Mouse (Mus musculus) limb, embryonic 14.5 days (tissue): ENCODE measurements around the gene Ttll3. TPM values are rescaled to one million over a fixed set of nuclear protein-coding genes. Genes with fewer than 3 reads are reported as not detected.

ENCODE experiments used
- ATAC-seq: fragments of 200-750 bp; cut with Nextera tagmentation; 2 replicates; pipeline ENCODE4 v1.8.0; 2017; ENCODE audit warnings: low read depth, moderate number of reproducible peaks, moderate TSS enrichment; ENCODE audit not compliant: low FRiP score
- DNase-seq: peaks from one replicate; pipeline ENCODE4 v3.0.0-alpha.2; 2015; ENCODE audit warnings: low spot score
- H3K27ac ChIP-seq: fragments of 300-500 bp; sonication (generic); replicated peaks from 2 replicates; pipeline ENCODE4 v1.5.1; 2014; ENCODE audit warnings: low read depth, mild to moderate bottlenecking, low read length, moderate library complexity, mixed read lengths
- H3K27me3 ChIP-seq: fragments of 300-500 bp; sonication (generic); 2 replicates; pipeline ENCODE4 v1.6.1; 2014; ENCODE audit warnings: low read length, mixed read lengths; ENCODE audit not compliant: control insufficient read depth, insufficient read depth
- H3K36me3 ChIP-seq: fragments of 300-500 bp; sonication (generic); 2 replicates; pipeline ENCODE4 v1.6.1; 2014; ENCODE audit warnings: mild to moderate bottlenecking, low read length, moderate library complexity, mixed read lengths; ENCODE audit not compliant: control insufficient read depth, insufficient read depth
- H3K4me1 ChIP-seq: fragments of 300-500 bp; sonication (generic); 2 replicates; pipeline ENCODE4 v1.6.1; 2014; ENCODE audit warnings: antibody characterized with exemption, low read length, mixed read lengths; ENCODE audit not compliant: control insufficient read depth, insufficient read depth
- H3K4me2 ChIP-seq: fragments of 300-500 bp; sonication (generic); replicated peaks from 2 replicates; pipeline ENCODE4 v1.6.1; 2014; ENCODE audit warnings: low read depth, mild to moderate bottlenecking, low read length, moderate library complexity; ENCODE audit not compliant: severe bottlenecking
- H3K4me3 ChIP-seq: fragments of 300-500 bp; sonication (generic); replicated peaks from 2 replicates; pipeline ENCODE4 v1.5.1; 2014; ENCODE audit warnings: low read length
- H3K9ac ChIP-seq: fragments of 300-500 bp; sonication (generic); 2 replicates; pipeline ENCODE4 v1.6.1; 2014; ENCODE audit warnings: mild to moderate bottlenecking, low read depth, low read length, moderate library complexity; ENCODE audit not compliant: severe bottlenecking
- H3K9me3 ChIP-seq: fragments of 300-500 bp; sonication (generic); 2 replicates; pipeline ENCODE4 v1.6.1; 2016; ENCODE audit warnings: low read length; ENCODE audit not compliant: control insufficient read depth
- POLR2A ChIP-seq: fragments of 200-500 bp; IDR thresholded peaks from 2 replicates; pipeline ENCODE4 v1.8.0; 2012; ENCODE audit warnings: inconsistent platforms, mild to moderate bottlenecking, moderate library complexity, borderline replicate concordance; ENCODE audit not compliant: insufficient read depth, insufficient read length; ENCODE audit errors: extremely low read depth
- WGBS: fragments of 180-500 bp; shearing (Covaris S2); extraction: QIAGEN DNeasy Blood & Tissue Kit; methylation state at CpG from one replicate; pipeline ENCODE4 v1.1.7; 2014; 5-methylcytosine and 5-hydroxymethylcytosine counted together
- microRNA-seq: library from miRNA; unstranded; fragments of <30 nt; microRNA quantifications from one replicate; pipeline ENCODE4, GENCODE M21; 2016
- polyA plus RNA-seq, 2 experiments: library from polyadenylated mRNA; depleted of rRNA in 1 of 2; stranded (reverse) in 1 of 2; unstranded in 1 of 2; fragments of >200 nt; fragmentation: Nextera tagmentation in 1 of 2; extraction: Ambion mirVana in 1 of 2; gene quantifications; 2 replicates each; pipeline versions ENCODE4 v1.2.1 to v1.2.3; 2012 to 2014

Ttll3 gene
- polyA plus RNA-seq, 2 experiments = 2.3 to 21.4 TPM

GRCm38 (mm10) chr6:113457952-113458534 lies 69.0 kb downstream of the Ttll3 start, which contains the start of gene Il17re:
TSS of gene Il17re (plus strand) at chr6:113458484.
- H3K9ac ChIP-seq = no peak within 1 kb of the TSS
- no peak within 1 kb of the TSS for H3K4me3 ChIP-seq
- no peaks in the 10 kb centered on the region for H3K36me3 ChIP-seq
- no peaks in the 10 kb centered on the region for H3K9me3 ChIP-seq
- no peaks in the 10 kb centered on the region for H3K27me3 ChIP-seq
- H3K4me1 ChIP-seq = no peaks in the 10 kb centered on the region
- no peak for TF ChIP-seq POLR2A
- WGBS = 62% methylated on average over 10 of the region's 10 CpGs
- H3K4me2 ChIP-seq = no peak within 1 kb of the TSS
- no peak within 1 kb of the TSS for H3K27ac ChIP-seq
- ATAC-seq (no peak), DNase-seq (no peak)

- no peak for DNase-seq
- H3K4me3 ChIP-seq = no peak overlapping the region
Measured at GRCm38 (mm10) chr6:113458635-113459034, 69.6 kb downstream of the Ttll3 start.

GRCm38 (mm10) chr6:113464040-113464439 lies 75.0 kb downstream of the Ttll3 start:
- Histone ChIP-seq H3K4me1 (no peaks in the 10 kb centered on the region), H3K27me3 (no peaks in the 10 kb centered on the region), H3K36me3 (no peaks in the 10 kb centered on the region), H3K9me3 (no peaks in the 10 kb centered on the region), H3K4me2 (no peak overlapping the region), H3K27ac (no peak overlapping the region), H3K9ac (no peak overlapping the region), H3K4me3 (no peak overlapping the region)
- no peak for TF ChIP-seq POLR2A
- ATAC-seq (no peak), DNase-seq (no peak)
- 59% methylated on average over 7 of the region's 7 CpGs for WGBS

More at GRCm38 (mm10) chr6:113458635-113459034, 69.6 kb downstream of the Ttll3 start:
- no peak overlapping the region for H3K9ac ChIP-seq
- no peaks in the 10 kb centered on the region for H3K9me3 ChIP-seq
- H3K4me2 ChIP-seq = no peak overlapping the region
- H3K27ac ChIP-seq = no peak overlapping the region
- ATAC-seq = no peak
- H3K4me1 ChIP-seq = no peaks in the 10 kb centered on the region
- TF ChIP-seq POLR2A = no peak
- WGBS = 41% methylated on average over 9 of the region's 10 CpGs
- H3K36me3 ChIP-seq = no peaks in the 10 kb centered on the region
- H3K27me3 ChIP-seq = no peaks in the 10 kb centered on the region

Small RNA genes within 50 kb of the gene (microRNA-seq; reads per million reads assigned to microRNA genes)
- gene Gm24387 = not detected

Other genes with a start within 250 kb of the Ttll3 start
- gene Lhfpl4, start 193.9 kb upstream of the Ttll3 start, polyA plus RNA-seq (2012; rRNA removed) = 0.65 and 0.67 TPM in 2 replicates
- gene Lhfpl4, start 193.9 kb upstream of the Ttll3 start, polyA plus RNA-seq (2014; fragmentation: Nextera tagmentation; extraction: Ambion mirVana) = 0.32 and 0.64 TPM in 2 replicates
- gene Mtmr14, start 151.4 kb upstream of the Ttll3 start, polyA plus RNA-seq (2012; rRNA removed) = 31.2 and 44.0 TPM in 2 replicates
- 30.4 and 31.8 TPM in 2 replicates for gene Mtmr14, start 151.4 kb upstream of the Ttll3 start, polyA plus RNA-seq (2014; fragmentation: Nextera tagmentation; extraction: Ambion mirVana)
- gene Cpne9, start 107.0 kb upstream of the Ttll3 start, polyA plus RNA-seq (2012; rRNA removed) = 0.46 and 0.77 TPM in 2 replicates
- gene Cpne9, start 107.0 kb upstream of the Ttll3 start, polyA plus RNA-seq (2014; fragmentation: Nextera tagmentation; extraction: Ambion mirVana) = 0.44 TPM in 2 replicates
- 35.7 and 36.5 TPM in 2 replicates for gene Brpf1, start 82.1 kb upstream of the Ttll3 start, polyA plus RNA-seq (2012; rRNA removed)
- gene Brpf1, start 82.1 kb upstream of the Ttll3 start, polyA plus RNA-seq (2014; fragmentation: Nextera tagmentation; extraction: Ambion mirVana) = 20.6 and 22.0 TPM in 2 replicates
- 22.6 and 26.3 TPM in 2 replicates for gene Ogg1, start 62.3 kb upstream of the Ttll3 start, polyA plus RNA-seq (2012; rRNA removed)
- gene Ogg1, start 62.3 kb upstream of the Ttll3 start, polyA plus RNA-seq (2014; fragmentation: Nextera tagmentation; extraction: Ambion mirVana) = 11.1 and 11.7 TPM in 2 replicates
- 69.0 and 70.6 TPM in 2 replicates for gene Camk1, start 45.3 kb upstream of the Ttll3 start, polyA plus RNA-seq (2012; rRNA removed)
- gene Camk1, start 45.3 kb upstream of the Ttll3 start, polyA plus RNA-seq (2014; fragmentation: Nextera tagmentation; extraction: Ambion mirVana) = 98.4 and 105 TPM in 2 replicates
- gene Tada3, start 11.4 kb upstream of the Ttll3 start, polyA plus RNA-seq (2012; rRNA removed) = 38.9 and 39.5 TPM in 2 replicates
- gene Tada3, start 11.4 kb upstream of the Ttll3 start, polyA plus RNA-seq (2014; fragmentation: Nextera tagmentation; extraction: Ambion mirVana) = 41.2 and 43.9 TPM in 2 replicates
- gene Arpc4, start 11.1 kb upstream of the Ttll3 start, polyA plus RNA-seq (2012; rRNA removed) = 99.1 and 107 TPM in 2 replicates
- gene Arpc4, start 11.1 kb upstream of the Ttll3 start, polyA plus RNA-seq (2014; fragmentation: Nextera tagmentation; extraction: Ambion mirVana) = 223 and 226 TPM in 2 replicates
- 38.9 and 46.2 TPM in 2 replicates for gene Rpusd3, start 30.1 kb downstream of the Ttll3 start, polyA plus RNA-seq (2012; rRNA removed)
- gene Rpusd3, start 30.1 kb downstream of the Ttll3 start, polyA plus RNA-seq (2014; fragmentation: Nextera tagmentation; extraction: Ambion mirVana) = 20.9 and 25.1 TPM in 2 replicates
- gene Cidec, start 46.5 kb downstream of the Ttll3 start, polyA plus RNA-seq (2012; rRNA removed) = 0.11 and 0.37 TPM in 2 replicates
- not detected in 2 replicates for gene Cidec, start 46.5 kb downstream of the Ttll3 start, polyA plus RNA-seq (2014; fragmentation: Nextera tagmentation; extraction: Ambion mirVana)
- 61.0 and 74.5 TPM in 2 replicates for gene Jagn1, start 53.3 kb downstream of the Ttll3 start, polyA plus RNA-seq (2012; rRNA removed)
- gene Jagn1, start 53.3 kb downstream of the Ttll3 start, polyA plus RNA-seq (2014; fragmentation: Nextera tagmentation; extraction: Ambion mirVana) = 80.5 and 82.8 TPM in 2 replicates
- gene Il17re, start 69.2 kb downstream of the Ttll3 start, polyA plus RNA-seq (2012; rRNA removed) = 6.7 and 9.6 TPM in 2 replicates
- gene Il17re, start 69.2 kb downstream of the Ttll3 start, polyA plus RNA-seq (2014; fragmentation: Nextera tagmentation; extraction: Ambion mirVana) = 7.9 and 9.2 TPM in 2 replicates
- 21.5 and 25.2 TPM in 2 replicates for gene Il17rc, start 82.2 kb downstream of the Ttll3 start, polyA plus RNA-seq (2012; rRNA removed)
- gene Il17rc, start 82.2 kb downstream of the Ttll3 start, polyA plus RNA-seq (2014; fragmentation: Nextera tagmentation; extraction: Ambion mirVana) = 18.5 and 28.2 TPM in 2 replicates
- gene Creld1, start 94.0 kb downstream of the Ttll3 start, polyA plus RNA-seq (2012; rRNA removed) = 14.0 and 15.9 TPM in 2 replicates
- 15.9 and 16.1 TPM in 2 replicates for gene Creld1, start 94.0 kb downstream of the Ttll3 start, polyA plus RNA-seq (2014; fragmentation: Nextera tagmentation; extraction: Ambion mirVana)
- 0.54 and 0.73 TPM in 2 replicates for gene Prrt3, start 112.7 kb downstream of the Ttll3 start, polyA plus RNA-seq (2012; rRNA removed)
- 0.36 and 0.70 TPM in 2 replicates for gene Prrt3, start 112.7 kb downstream of the Ttll3 start, polyA plus RNA-seq (2014; fragmentation: Nextera tagmentation; extraction: Ambion mirVana)
- 58.0 and 61.6 TPM in 2 replicates for gene Emc3, start 142.4 kb downstream of the Ttll3 start, polyA plus RNA-seq (2012; rRNA removed)
- 93.8 and 96.3 TPM in 2 replicates for gene Emc3, start 142.4 kb downstream of the Ttll3 start, polyA plus RNA-seq (2014; fragmentation: Nextera tagmentation; extraction: Ambion mirVana)
- gene Fancd2, start 142.4 kb downstream of the Ttll3 start, polyA plus RNA-seq (2012; rRNA removed) = 12.8 and 15.9 TPM in 2 replicates
- 7.5 and 7.8 TPM in 2 replicates for gene Fancd2, start 142.4 kb downstream of the Ttll3 start, polyA plus RNA-seq (2014; fragmentation: Nextera tagmentation; extraction: Ambion mirVana)
- 0.05 TPM in 1 of 2 replicates, not detected in the other for gene Fancd2os, start 211.5 kb downstream of the Ttll3 start, polyA plus RNA-seq (2012; rRNA removed)
- gene Fancd2os, start 211.5 kb downstream of the Ttll3 start, polyA plus RNA-seq (2014; fragmentation: Nextera tagmentation; extraction: Ambion mirVana) = 0.19 and 0.40 TPM in 2 replicates
- 211 and 223 TPM in 2 replicates for gene Brk1, start 215.5 kb downstream of the Ttll3 start, polyA plus RNA-seq (2012; rRNA removed)
- gene Brk1, start 215.5 kb downstream of the Ttll3 start, polyA plus RNA-seq (2014; fragmentation: Nextera tagmentation; extraction: Ambion mirVana) = 251 and 259 TPM in 2 replicates
- gene Vhl, start 234.7 kb downstream of the Ttll3 start, polyA plus RNA-seq (2012; rRNA removed) = 36.2 and 37.2 TPM in 2 replicates
- gene Vhl, start 234.7 kb downstream of the Ttll3 start, polyA plus RNA-seq (2014; fragmentation: Nextera tagmentation; extraction: Ambion mirVana) = 55.3 and 60.4 TPM in 2 replicates
- gene Irak2, start 249.2 kb downstream of the Ttll3 start, polyA plus RNA-seq (2012; rRNA removed) = 9.0 and 9.1 TPM in 2 replicates
- 2.3 and 3.3 TPM in 2 replicates for gene Irak2, start 249.2 kb downstream of the Ttll3 start, polyA plus RNA-seq (2014; fragmentation: Nextera tagmentation; extraction: Ambion mirVana)